Mouse (Mus musculus) kidney, postnatal 25 days (tissue): ENCODE measurements around the gene Anapc2.

Experiments used
- DNase-seq, 2 experiments: peaks; one replicate each; pipeline ENCODE4 v3.0.0; 2021; ENCODE audit warnings: mixed read lengths in 2 of 2

Anapc2 gene

DNA sequence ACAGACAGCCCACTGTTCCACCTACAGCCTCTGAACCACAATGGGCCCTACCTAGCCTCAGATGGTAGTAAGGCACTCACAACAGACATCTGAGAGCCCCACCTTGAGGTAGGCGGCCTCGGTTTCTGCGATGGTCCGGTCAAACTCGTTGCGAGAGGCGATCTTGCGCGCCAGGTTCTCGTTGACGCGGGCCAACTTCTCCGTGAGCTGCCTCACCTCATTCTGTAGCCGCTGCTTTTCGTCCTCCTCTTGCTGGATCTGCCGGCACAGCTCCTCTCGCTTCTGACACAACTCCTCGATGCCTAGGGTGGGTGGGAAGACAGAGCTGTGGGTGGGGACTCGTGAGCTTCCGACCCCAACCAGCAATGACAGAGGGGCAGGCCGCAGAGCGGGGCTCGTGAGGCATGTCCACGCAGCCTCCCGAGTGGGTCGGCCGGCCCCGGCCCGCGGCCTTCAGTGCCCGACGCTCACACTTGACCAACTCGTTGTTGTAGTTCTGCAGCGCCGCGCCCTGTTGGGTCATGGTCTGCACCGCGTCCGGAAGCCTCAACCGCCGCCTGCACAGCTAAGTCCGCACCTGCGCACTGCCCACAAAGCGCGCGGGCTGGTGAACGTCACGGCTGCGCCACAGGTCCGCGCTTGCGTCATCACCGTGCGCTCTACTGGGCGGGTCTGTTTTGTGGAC lies at the start of gene Anapc2, which contains the start of gene Ssna1:
Gene Anapc2, plus strand, starts transcription at position 652 of the 685 bp plus-strand sequence.
Gene Ssna1, minus strand, starts transcription at position 612 of the 685 bp plus-strand sequence.
- peak; percentile 98 to 99 for DNase-seq

DNA sequence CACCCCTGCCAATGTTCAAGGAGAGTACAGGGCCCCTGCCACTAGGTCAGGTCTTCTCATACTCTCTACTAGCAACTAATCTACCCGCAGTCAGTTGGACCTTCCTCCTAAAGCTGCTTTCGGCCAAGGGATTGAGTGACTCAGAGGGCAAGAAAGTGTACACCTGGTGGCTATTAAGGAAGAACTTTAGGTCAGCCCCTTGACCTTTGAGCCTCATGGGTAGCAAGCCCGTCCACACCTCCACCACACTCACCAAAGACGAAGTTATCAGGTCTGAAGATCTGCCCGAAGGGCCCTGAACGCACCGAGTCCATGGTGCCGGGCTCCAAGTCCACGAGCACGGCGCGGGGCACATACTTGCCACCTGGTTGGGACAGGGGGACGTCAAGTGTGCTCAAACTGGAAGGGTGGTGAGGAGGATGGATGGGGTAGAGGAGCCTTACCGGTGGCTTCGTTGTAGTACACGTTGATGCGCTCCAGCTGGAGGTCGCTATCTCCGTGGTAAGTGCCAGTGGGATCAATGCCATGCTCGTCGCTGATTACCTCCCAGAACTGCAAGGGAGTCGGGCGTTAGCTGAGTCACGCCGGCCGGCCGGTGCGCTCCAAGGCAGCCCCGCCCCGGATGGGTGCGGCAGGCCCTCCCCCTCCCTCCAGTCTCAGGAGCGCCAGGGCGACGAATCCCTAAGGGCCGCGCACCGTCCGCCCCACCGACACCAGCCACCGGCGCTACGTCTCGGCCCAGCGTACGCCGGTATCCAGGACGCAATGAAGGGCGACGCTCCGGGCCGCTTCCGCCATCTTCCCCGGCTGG lies 48.4 kb upstream of the Anapc2 start:
- DNase-seq: peak; percentile 81 to 94

DNA sequence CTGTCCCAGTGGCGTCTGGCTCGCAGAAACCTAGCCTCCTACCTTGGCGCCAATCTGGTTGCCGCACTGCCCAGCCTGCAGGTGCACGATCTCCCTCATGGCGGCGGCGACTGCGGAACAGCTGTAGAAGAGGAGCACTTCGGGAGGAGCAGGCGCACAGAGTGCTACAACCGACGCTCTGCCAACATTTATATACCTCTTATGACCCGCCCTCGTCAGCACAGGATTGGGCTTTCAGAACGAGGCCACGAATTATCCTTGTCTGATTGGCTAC lies 47.8 kb upstream of the Anapc2 start, which contains the start of gene Tubb4b:
Gene Tubb4b, minus strand, starts transcription at position 211 of the 274 bp plus-strand sequence.
- no peak for DNase-seq

DNA sequence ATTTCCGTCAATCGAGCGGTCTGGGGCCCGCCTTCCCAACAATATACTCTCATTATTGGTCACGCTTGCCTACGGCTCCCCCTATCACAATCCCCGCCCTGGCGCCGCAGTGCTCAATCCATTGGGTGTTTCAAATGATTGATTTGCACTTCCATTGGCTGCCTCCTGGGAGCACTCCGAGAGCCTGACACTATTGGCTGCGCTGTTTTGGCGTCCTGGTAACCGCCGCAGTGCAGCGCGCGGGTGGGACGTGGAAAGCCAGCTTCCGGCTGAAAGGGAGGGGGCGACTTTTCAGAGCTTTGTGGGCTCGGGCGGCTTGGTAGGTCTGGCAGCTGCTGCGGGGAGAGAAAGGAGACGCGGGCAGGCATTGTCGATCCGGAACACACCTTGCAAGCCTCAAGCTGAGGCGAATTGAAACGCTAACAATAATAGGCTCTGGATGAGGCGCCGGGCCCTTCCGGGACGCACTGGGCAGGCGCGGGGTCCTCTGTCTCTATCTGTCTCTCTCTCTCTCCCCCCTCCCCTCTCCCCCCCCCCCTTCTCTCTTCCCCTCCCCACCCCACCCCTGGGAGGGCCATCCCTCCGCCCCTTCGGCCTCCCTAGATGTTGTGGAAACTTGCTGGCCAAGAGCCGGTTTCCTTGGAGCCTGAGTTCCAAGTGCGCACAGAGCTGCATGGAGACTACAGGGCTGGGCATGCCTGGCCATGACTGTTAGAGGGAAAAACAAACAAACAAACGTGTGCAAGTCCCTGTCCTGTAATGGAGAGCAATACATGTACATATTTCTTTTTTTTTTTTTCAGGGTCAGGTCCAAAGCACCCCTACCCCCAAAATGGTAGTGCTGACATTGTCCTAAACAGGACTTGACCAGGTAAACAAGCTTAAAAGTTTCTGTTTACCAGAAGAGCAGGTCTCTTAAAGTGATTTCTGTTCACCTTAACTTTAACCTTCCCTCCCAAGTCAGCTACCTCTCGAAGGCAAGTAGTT lies 47.2 kb upstream of the Anapc2 start:
- peak; percentile 98 to 100 for DNase-seq

DNA sequence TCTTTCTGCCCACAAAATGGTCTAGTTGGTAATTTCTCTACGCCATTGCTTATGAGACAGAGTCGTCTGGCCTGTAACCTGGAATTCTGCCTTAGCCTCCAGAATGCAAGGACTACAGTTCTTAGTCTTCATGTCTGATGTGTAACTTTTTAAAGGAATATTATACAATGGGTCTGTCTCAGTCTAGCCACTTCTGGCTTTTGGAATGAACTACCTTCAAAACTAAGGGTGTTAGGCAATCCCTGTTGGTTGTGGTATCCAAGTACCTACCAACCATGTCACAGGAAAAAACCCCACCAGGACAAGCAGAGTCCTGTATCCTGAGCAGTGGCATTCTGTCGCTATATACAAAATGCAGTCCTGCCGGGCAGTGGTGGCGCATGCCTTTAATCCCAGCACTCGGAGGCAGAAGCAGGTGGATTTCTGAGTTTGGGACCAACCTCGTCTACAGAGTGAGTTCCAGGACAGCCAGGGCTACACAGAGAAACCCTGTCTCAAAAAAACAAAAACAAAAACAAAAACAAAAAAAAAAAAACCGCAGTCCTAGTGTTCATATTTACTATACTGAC lies 46.4 kb upstream of the Anapc2 start:
- DNase-seq: no peak

DNA sequence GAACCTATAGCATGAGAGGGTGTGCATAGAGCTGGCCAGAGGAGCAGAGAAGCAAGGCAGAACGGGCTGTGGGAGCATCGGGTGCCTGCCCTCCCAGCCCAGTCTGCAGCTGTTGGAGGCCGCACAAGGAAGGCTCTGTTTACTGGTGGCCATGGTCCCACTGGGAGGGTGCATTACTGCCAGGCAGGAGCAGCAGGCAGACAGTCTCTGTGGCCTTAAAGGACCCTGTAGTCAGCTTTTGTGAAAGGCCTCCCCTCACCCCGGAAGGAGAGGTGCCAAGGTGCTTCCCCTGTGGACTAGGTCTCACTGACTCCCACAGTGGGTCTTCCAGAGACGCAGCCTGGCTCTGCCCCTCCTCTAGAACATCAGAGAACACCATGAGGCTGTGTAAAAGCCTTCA lies 45.4 kb upstream of the Anapc2 start:
- peak in 1 of 2 experiments; percentile 43 for DNase-seq

DNA sequence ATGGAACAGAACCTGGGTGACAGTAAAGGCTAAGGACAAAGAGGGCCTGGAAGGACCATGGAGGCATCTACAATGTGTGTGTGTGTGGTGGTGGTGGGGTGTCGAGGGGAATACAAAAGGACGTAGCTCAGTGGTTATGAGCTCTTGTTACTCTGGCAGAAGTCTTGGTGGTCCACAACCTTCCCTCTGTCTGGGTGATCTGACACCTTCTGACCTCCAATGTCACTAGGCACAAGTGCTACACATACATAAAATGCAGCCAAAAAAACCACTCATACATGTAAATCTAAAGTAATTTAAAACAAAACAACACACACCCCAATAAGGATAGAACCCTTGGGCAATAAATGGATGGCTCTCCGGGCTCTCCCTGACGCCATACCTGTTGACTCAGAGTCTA lies 44.9 kb upstream of the Anapc2 start:
- DNase-seq: no peak

DNA sequence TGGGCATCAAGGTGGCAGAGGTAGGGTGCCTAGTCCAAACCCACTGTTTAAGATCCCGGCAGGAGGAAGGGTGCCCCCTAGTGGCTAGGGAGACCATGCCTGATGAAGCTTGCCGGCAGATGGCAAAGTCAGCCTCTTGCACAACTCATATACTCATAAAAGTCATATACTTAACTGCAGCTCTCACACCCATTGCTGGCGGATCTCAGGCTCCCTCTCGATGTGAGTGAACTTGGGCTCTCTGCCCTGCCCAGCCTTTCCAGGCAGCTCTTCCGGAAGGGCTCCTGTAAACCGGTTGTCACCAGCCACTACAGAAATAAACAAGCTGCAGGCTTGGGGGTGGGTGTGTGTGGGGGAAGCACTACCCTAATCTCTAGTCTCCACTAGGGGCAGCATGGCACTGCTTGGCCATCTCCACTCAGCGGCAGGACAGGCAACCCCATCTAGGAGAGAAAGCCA lies 43.8 kb upstream of the Anapc2 start:
- peak; percentile 93 to 95 for DNase-seq

DNA sequence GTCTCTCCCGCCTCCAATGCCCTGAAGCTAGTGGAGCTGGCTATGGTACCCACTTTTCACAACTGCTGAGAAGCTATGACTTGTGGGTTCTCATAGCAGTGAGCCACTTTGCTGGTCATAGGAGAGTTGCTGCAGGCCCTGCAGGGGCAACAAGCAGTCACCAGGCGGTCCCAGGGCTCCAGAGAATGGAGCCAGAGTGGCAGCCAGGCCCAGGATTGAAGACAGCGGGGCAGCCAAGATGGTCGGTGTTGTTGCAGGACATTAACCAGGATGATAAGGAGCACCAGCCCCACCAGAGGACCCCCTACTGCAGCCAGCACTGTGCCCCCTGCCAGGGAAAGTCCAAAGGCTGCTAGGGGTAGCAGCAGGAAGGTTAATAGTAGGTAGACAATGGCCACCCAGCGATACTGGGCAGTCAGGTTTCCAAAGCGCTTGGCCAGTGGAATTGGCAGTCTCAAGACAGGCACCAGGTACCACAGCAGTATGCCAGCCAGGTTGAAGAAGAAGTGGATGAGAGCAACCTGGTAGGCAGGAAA lies 43.2 kb upstream of the Anapc2 start:
- no peak for DNase-seq

DNA sequence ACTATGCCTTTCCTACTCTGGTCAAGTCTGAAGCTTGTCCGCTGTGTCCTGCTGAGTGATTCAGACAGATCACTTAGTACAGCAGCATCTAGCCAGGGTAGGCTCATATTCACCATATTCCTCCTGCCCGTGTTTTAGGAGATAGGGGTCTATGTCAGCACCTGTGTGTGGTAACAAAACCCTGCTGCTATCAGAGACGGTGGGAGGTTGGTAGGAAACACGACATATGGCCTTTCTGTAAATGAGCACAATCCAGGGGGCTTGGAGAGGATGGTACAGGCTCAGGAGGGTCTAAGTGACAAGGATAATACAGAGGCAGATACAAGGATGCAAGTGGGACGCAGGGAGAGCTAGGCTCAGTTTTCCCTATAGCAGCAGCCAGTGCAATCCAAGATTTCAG lies 42.7 kb upstream of the Anapc2 start:
- DNase-seq: no peak

DNA sequence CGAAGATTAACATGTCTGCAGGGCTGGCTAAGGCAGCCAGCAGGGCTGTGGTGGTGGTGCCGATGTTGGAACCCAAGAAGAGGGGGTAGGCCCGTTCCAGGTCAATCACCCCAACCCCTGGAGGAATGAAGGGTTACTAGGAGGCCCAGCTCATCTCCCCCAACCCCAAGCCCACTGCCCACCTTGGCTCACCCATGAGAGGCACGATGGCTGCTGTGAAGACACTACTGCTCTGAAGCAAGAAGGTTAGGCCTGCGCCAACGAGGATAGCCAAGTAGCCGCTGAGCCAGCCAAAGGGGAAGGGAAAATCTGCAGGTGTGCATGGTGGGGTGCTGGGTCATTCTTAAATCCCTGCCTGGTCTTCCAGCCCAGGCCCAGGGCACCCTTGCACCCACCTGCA lies 41.7 kb upstream of the Anapc2 start:
- peak in 1 of 2 experiments; percentile 34 for DNase-seq

DNA sequence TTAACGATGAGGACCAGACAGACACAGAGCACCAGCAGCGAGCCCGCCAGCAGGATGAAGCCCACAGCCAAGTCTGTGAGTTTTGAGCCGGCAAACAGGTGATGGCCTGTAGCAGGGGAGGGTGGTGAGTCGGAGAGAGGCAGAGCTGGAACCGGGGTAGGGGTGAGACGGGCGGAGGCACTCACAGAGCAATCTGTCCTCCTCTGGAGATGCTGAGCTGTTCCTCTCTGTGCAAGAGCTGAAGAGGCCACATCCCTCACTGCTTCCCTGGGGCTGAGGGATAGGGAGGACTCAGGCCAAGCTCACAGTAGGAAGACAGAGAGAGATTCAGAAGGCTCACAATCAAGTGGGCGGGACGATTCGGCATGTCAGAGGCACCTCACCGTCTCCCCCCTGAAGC lies 41.2 kb upstream of the Anapc2 start:
- peak in 1 of 2 experiments; percentile 29 for DNase-seq

DNA sequence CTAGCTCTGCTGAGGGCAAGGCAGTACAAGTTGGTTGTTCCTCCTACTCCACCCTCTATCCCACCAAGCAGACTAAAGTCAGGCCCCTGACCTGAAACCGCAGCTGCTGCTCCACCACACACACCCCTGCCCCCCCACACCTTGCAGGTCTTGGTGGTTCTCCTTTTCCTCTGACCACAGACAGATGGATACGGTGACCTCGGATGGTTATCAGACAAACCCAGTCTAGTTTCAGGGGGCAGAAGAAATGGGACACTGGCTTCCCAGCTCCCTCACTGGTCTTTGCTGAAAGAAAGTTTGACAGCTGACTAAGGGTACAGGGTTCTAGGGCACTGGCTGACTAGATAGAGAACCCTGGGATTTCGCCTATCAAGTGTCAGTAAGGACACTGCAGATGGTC lies 38.9 kb upstream of the Anapc2 start:
- DNase-seq: peak in 1 of 2 experiments; percentile 40

DNA sequence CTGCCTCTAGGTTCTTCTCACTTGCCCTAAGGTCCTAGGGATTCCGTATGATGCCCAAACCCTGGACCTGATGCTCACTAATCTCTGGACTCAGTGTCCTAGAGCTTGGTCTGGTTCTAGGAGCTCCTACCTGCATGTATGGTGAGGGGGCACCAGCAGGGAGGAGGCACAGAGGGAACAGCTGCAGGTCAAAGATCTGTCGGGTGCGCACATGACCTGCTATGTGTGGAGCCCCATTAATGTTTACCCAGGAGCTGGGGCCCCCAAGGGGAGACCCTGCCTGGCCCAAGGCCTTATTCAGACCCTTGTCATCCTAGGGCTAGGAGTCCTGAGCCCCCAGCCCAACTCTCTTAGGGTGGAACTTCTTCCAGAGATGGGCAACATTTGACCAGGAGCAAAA lies 38.2 kb upstream of the Anapc2 start, which contains the start of gene Slc34a3:
Gene Slc34a3, minus strand, starts transcription at position 315 of the 400 bp plus-strand sequence.
- peak; percentile 61 to 81 for DNase-seq

DNA sequence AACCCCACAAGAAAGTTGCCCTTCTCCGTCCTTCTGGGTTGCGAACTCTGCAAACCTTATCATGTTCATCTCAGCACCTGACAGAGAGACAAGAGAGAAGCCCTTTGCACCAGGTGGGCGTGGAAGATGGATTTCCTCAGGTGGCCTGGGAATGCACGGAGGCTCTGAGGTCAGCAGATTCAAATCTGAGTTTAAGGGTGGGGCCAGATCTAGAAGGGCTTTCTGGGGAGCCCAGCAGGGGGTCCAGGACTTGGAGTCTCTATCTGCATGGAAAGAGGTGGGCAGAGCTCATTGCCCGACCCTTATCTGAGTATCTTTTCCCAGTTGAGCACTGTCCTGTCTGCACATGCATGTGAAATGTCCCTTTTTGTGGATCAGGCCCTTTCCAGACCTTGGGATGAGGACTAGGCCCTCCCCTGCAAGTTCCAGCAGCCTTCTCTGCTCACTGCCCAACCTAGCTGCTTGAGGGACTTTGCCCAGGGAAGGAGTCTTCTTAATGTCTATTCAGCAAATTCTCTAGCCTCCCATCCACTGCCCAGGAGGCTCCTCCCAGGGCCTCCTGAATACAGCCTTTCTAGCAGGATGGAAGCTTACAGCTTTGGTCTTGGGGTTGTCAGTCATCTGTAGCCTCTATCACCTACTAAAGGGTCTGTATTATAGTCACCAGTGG lies 37.6 kb upstream of the Anapc2 start:
- peak; percentile 56 to 85 for DNase-seq

DNA sequence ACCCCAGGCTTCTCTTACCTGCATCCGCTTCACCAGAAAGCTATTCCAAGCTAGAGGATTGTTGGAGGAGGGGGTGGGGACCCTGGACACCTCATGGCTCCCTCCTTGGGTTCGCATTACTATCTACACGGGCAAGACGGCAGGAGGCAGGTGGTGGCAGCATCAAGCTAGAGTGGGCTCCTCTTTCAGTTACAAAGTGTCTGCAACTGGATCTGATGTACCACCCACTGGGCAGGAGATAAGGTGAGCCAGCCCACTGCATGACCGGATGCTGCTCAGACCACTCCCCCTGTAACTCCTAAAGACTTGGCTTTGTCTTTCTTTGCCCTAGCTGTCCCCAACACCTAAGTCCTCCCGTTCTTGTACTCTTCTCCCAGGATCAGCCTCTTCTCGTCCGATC lies 35.7 kb upstream of the Anapc2 start, which contains the start of gene Rnf224:
Gene Rnf224, minus strand, starts transcription at position 174 of the 400 bp plus-strand sequence.
- DNase-seq: peak in 1 of 2 experiments; percentile 29

DNA sequence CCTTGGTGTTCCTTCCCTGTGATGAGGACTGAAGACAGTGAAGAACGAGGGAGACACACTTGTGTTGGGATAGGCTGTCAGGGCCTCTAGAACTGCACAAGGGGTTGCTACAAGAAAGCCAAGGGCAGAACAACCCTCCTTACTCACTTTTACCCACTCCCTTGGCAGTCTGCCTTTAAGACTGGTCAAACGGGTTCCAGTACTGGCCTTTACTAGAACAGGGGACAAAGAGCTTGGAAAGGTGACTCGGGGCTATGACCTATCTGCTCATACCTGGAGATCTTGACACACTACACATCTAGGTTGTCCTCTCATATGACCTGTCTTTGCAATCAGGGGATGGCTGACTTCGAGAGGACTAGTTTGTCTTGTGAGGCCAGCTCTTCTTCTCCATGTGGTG lies 34.8 kb upstream of the Anapc2 start:
- peak; percentile 75 to 80 for DNase-seq

DNA sequence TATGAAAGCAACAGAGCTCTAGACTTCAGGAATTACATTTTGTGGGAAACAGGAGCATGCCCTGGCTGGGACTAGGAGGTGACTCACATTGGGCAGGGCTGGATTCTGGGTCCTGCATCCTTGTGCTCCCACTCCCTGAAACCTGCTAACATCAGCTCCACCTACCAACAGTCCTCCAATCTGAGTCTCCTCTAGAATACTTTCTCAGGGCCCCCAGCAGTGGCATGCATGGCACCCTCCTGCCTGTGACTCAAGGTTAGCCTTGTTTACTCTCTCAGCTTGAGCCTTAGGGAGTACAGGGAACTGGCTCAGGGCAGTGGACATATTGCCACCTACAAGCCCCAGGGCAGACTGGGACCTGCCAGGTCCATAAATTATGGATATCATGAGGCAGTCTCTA lies 34.2 kb upstream of the Anapc2 start:
- DNase-seq: peak in 1 of 2 experiments; percentile 41

DNA sequence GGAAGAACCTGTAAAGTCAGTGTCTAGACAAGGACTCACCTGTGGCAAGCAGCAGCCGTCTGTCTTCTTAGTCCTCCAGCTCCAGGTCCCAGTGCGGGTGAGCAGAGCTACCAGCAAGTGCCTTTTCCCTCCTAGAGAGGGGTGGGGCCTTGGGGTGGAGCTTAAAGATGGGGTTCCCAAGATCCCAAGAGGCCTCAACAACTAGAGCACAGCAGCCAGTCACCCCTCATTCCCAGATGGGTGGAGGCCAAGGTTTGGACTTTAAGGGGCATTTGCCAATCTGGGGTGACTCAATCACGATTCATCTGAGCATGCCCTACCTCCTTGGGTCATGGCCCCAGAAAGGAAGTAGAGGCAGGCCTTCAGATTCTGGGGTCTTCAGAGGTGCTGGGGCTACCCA lies 32.5 kb upstream of the Anapc2 start:
- peak in 1 of 2 experiments; percentile 27 for DNase-seq

DNA sequence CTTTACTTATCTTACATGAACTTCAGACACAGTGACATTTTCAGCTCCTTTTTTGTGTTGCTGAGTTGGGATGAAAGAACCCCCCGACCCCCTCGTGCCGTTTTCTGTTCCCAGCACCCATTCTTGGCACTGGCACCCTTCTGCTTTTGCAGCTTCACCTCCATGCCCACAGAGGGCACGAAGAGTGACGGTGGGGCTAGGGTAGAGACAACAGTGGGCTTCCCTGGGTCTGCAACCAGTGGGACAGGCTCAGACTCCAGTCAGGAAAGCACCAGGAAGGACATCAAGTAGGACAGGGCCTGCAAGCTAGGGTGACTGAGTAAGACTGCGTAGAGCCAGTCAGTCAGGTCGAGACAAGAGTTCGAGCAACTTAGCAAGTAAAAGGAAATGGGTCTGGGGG lies 32.0 kb upstream of the Anapc2 start:
- DNase-seq: no peak

DNA sequence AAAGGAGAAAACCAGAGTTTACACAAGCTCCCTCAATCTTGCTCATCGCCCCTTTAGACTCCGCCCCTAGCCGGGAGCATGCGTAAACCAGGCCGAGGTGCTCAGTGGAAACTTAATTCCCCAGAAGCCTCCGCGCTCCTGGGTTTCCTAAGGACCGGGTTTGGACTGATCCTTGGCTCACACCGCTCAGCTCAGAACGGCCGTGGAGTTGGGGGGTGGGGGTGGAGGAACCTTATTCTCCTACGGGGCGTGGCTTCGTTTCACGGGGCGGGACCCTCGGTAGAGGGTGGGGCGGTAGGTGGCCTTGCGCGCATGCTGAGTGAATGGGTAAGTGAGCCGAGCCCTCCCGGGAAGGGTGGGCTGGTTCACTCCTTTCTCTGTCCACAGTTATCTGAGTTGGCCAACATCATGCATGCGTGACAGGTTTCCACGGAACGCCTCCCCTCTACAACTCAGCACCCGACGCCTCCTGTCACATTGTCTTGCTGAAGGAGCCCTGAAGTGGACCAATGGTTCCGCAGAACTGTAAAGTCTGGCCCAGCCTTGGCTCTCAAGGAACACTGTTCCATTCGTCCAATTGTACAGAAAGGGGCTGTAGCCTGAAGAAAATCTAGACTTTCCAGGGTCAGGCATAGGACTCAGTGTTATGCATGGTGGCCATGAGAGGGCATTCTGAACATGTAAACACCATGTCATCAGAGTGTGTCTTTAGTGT lies 31.4 kb upstream of the Anapc2 start:
- peak; percentile 88 to 95 for DNase-seq
